ENCODE assay signal across 9 mouse cellular contexts in genomic region chr12:70494494-70495281, GRCm38 (mm10). TPM values are rescaled to one million over a fixed set of nuclear protein-coding genes. Genes with fewer than 3 reads are reported as not detected.
A peak's percentile ranks its signal among the peaks of the same experiment; 100 is the strongest.
DNase-seq lines count a peak whose midpoint lies in the region; ATAC-seq lines count a peak whose summit lies in the region.
"Had no signal": no experiment of that assay in that cellular context is flagged by ENCODE, and none has a peak within 500 bp of the region (broad histone marks: within the 10 kb centered on the region; RNA-seq: fewer than 3 reads in every experiment).

No protein-coding gene starts in this region.

- H3K4me3 ChIP-seq in forebrain, embryonic 13.5 days = no peak overlapping the region
- H3K4me3 ChIP-seq in intestine, embryonic 15.5 days (replicated peaks) = no peak overlapping the region
- no peak overlapping the region for H3K4me3 ChIP-seq in lung, embryonic 15.5 days
- H3K4me3 ChIP-seq: liver, embryonic 15.5 days had no signal

- no peak overlapping the region for H3K27ac ChIP-seq in forebrain, embryonic 13.5 days
- H3K27ac ChIP-seq in intestine, embryonic 15.5 days = no peak overlapping the region
- H3K27ac ChIP-seq in lung, embryonic 15.5 days = peak overlapping the region; percentile 8; the same call in 1 of the 2 replicates
- H3K27ac ChIP-seq: liver, embryonic 15.5 days had no signal

- H3K36me3 ChIP-seq in forebrain, embryonic 13.5 days (ENCODE audit: poor library complexity, severe bottlenecking) = no peaks in the 10 kb centered on the region
- H3K36me3 ChIP-seq in intestine, embryonic 15.5 days = no peaks in the 10 kb centered on the region
- H3K36me3 ChIP-seq in lung, embryonic 15.5 days = no peaks in the 10 kb centered on the region
- H3K36me3 ChIP-seq: liver, embryonic 15.5 days had no signal

- ATAC-seq in forebrain, embryonic 13.5 days = peak; percentile 78
- peak; percentile 53 for ATAC-seq in intestine, embryonic 15.5 days
- ATAC-seq in lung, embryonic 15.5 days (ENCODE audit: borderline replicate concordance, extremely low read depth, low FRiP score, low TSS enrichment) = no peak; the same call in 1 of the 2 replicates
- peak; percentile 67; the same call in 1 of the 2 replicates for ATAC-seq in neutrophil, adult 5-6 weeks (ENCODE audit: extremely low read depth, insufficient number of reproducible peaks, low FRiP score, poor library complexity, severe bottlenecking)

- no peak overlapping the region for H3K4me2 ChIP-seq in forebrain, embryonic 13.5 days
- H3K4me2 ChIP-seq in intestine, embryonic 15.5 days (replicated peaks) = no peak overlapping the region
- H3K4me2 ChIP-seq in lung, embryonic 15.5 days = no peak overlapping the region
- H3K4me2 ChIP-seq: liver, embryonic 15.5 days had no signal

- no peaks in the 10 kb centered on the region for H3K9me3 ChIP-seq in forebrain, embryonic 13.5 days (replicated peaks)
- no peaks in the 10 kb centered on the region for H3K9me3 ChIP-seq in intestine, embryonic 15.5 days
- no peaks in the 10 kb centered on the region for H3K9me3 ChIP-seq in lung, embryonic 15.5 days
- H3K9me3 ChIP-seq: liver, embryonic 15.5 days had no signal

- 60% methylated on average over 10 of the region's 10 CpGs for WGBS in forebrain, embryonic 13.5 days
- 62% methylated on average over 10 of the region's 10 CpGs for WGBS in intestine, embryonic 15.5 days
- 54% methylated on average over 10 of the region's 10 CpGs for WGBS in lung, embryonic 15.5 days

- no peaks in the 10 kb centered on the region for H3K4me1 ChIP-seq in forebrain, embryonic 13.5 days
- H3K4me1 ChIP-seq in intestine, embryonic 15.5 days (replicated peaks) = no peaks in the 10 kb centered on the region
- H3K4me1 ChIP-seq in lung, embryonic 15.5 days = 0 out of 2 replicates have a peak, but pooled peaks cover 5% of the 10 kb centered on the region

- H3K9ac ChIP-seq in forebrain, embryonic 13.5 days = no peak overlapping the region
- H3K9ac ChIP-seq in intestine, embryonic 15.5 days = no peak overlapping the region
- no peak overlapping the region for H3K9ac ChIP-seq in lung, embryonic 15.5 days
- H3K9ac ChIP-seq: liver, embryonic 15.5 days had no signal

- peak; percentile 47 for DNase-seq in adrenal gland, adult 2 months
- no peak for DNase-seq in adrenal gland, postnatal 4 days (ENCODE audit: low spot score in 2 of 2)
- DNase-seq in CD4-positive, CD25-positive, alpha-beta regulatory T cell, adult 2 months (ENCODE audit: low read depth, low spot score) = peak; percentile 82
- DNase-seq in cerebellum, adult 11-12 months = peak; percentile 22

- H3K27me3 ChIP-seq in forebrain, embryonic 13.5 days = no peaks in the 10 kb centered on the region
- no peaks in the 10 kb centered on the region for H3K27me3 ChIP-seq in intestine, embryonic 15.5 days (replicated peaks)
- no peaks in the 10 kb centered on the region for H3K27me3 ChIP-seq in lung, embryonic 15.5 days
- H3K27me3 ChIP-seq: liver, embryonic 15.5 days had no signal

RNA-seq across cellular contexts. Expression of gene Tmx1, which starts 41.8 kb away (rescaled TPM):
- total RNA-seq in adrenal gland, adult 2 months (2021) = 10 to 100 TPM; 40.7 to 41.1 TPM
- polyA plus RNA-seq in adrenal gland, adult 2 months (2012; rRNA removed) = 3.3 and 3.8 TPM in 2 replicates
- 10 to 100 TPM; 56.7 to 60.1 TPM for total RNA-seq in adrenal gland, postnatal 4 days (2021)
- polyA plus RNA-seq in forebrain, embryonic 13.5 days (2015; fragmentation: Nextera tagmentation; extraction: Ambion mirVana) = 133 and 142 TPM in 2 replicates
- polyA plus RNA-seq in intestine, embryonic 15.5 days (2015; fragmentation: Nextera tagmentation; extraction: Ambion mirVana) = 104 and 111 TPM in 2 replicates
- polyA plus RNA-seq in lung, embryonic 15.5 days (2015; fragmentation: Nextera tagmentation; extraction: Ambion mirVana) = 118 and 123 TPM in 2 replicates
- total RNA-seq in neutrophil, adult 5-6 weeks (2017) = 80.0 and 80.8 TPM in 2 replicates

Comparison
In these comparisons a context has a peak if more than half of its experiments do, and no peak if none do; other contexts are left out.
1. DNase-seq: peak in adrenal gland, adult 2 months (single experiment), CD4-positive, CD25-positive, alpha-beta regulatory T cell, adult 2 months (single experiment) and cerebellum, adult 11-12 months (single experiment); none in adrenal gland, postnatal 4 days (0 of 2).
2. RNA of gene Tmx1, which starts 41.8 kb away (polyA plus RNA-seq): 133 to 142 TPM in forebrain, embryonic 13.5 days, 118 to 123 TPM in lung, embryonic 15.5 days and 104 to 111 TPM in intestine, embryonic 15.5 days; 3.3 to 3.8 TPM in adrenal gland, adult 2 months; every median in the first group is over 10 times any median in the second.